Comparison of ENCODE assay signal across 8 mouse cellular contexts in the genomic region with DNA sequence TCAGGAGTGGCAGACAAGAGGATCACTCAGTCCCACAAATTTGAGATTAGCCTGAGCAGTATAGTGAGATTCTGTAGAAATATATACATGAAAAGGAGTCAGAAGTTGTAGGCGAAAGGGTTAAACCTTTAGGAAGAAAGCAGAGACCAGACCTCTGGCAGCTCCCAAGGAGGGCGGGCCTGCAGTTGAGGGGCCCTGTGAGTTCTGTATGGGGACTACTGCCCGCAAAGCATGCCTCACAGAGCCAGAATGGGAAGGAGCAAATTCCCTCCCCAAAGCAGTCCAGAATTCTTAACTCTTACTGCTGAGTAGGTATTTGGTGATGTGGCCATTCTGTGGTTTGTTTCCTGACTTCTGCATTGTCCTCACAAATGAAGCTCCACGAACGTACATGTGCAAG. TPM values are rescaled to one million over a fixed set of nuclear protein-coding genes. Genes with fewer than 3 reads are reported as not detected.
DNase-seq lines count a peak whose midpoint lies in the region; ATAC-seq and TF ChIP-seq lines count a peak whose summit lies in the region.

No protein-coding gene starts in this region.

- WGBS in hindbrain, embryonic 12.5 days, result 53% methylated on average over 5 of the region's 5 CpGs
- WGBS in hindbrain, embryonic 16.5 days, result 43% methylated on average over 5 of the region's 5 CpGs
- 31% methylated on average over 5 of the region's 5 CpGs for WGBS in embryonic facial prominence, embryonic 11.5 days
- WGBS in liver, embryonic 12.5 days (ENCODE audit: insufficient replicate concordance), result 15% methylated on average over 5 of the region's 5 CpGs

- peak; percentile 80 for DNase-seq in embryonic facial prominence, embryonic 11.5 days (ENCODE audit: low spot score)
- no peak for DNase-seq in gastrocnemius, postnatal 36 days
- no peak for DNase-seq in testis, postnatal 10 days (ENCODE audit: low spot score)

- no peak for ATAC-seq in hindbrain, embryonic 12.5 days (ENCODE audit: low FRiP score)
- no peak for ATAC-seq in hindbrain, embryonic 16.5 days
- ATAC-seq in embryonic facial prominence, embryonic 11.5 days (replicated peaks; ENCODE audit: insufficient number of reproducible peaks, low FRiP score, low TSS enrichment, low read depth), result peak; percentile 78
- ATAC-seq in liver, embryonic 12.5 days, result peak; percentile 82
- ATAC-seq in monocyte, adult 5-6 weeks (replicated peaks; ENCODE audit: insufficient number of reproducible peaks, low FRiP score, low TSS enrichment, poor library complexity, severe bottlenecking), result no peak

- no peak for TF ChIP-seq CTCF in bone marrow macrophage, adult 2 months (IDR thresholded peaks at IDR 0.05; ENCODE audit: low read depth, low read length)

- no peaks in the 10 kb centered on the region for H3K9me3 ChIP-seq in hindbrain, embryonic 12.5 days (replicated peaks)
- H3K9me3 ChIP-seq in hindbrain, embryonic 16.5 days (ENCODE audit: control insufficient read depth, low read length), result no peaks in the 10 kb centered on the region
- H3K9me3 ChIP-seq in embryonic facial prominence, embryonic 11.5 days (replicated peaks; ENCODE audit: control insufficient read depth, low read length), result no peaks in the 10 kb centered on the region
- H3K9me3 ChIP-seq in liver, embryonic 12.5 days (replicated peaks), result no peaks in the 10 kb centered on the region

- no peak overlapping the region for H3K4me3 ChIP-seq in hindbrain, embryonic 12.5 days
- no peak overlapping the region for H3K4me3 ChIP-seq in hindbrain, embryonic 16.5 days (ENCODE audit: low read length)
- no peak overlapping the region for H3K4me3 ChIP-seq in bone marrow macrophage, adult 2 months (ENCODE audit: insufficient read depth, low read length)
- H3K4me3 ChIP-seq in embryonic facial prominence, embryonic 11.5 days (ENCODE audit: low read depth, low read length), result no peak overlapping the region
- no peak overlapping the region for H3K4me3 ChIP-seq in liver, embryonic 12.5 days

- no peaks in the 10 kb centered on the region for H3K36me3 ChIP-seq in hindbrain, embryonic 12.5 days
- H3K36me3 ChIP-seq in hindbrain, embryonic 16.5 days (ENCODE audit: control insufficient read depth, insufficient read depth, low read length), result no peaks in the 10 kb centered on the region
- H3K36me3 ChIP-seq in embryonic facial prominence, embryonic 11.5 days (replicated peaks; ENCODE audit: control insufficient read depth, insufficient read depth, low read depth, low read length), result no peaks in the 10 kb centered on the region
- H3K36me3 ChIP-seq in liver, embryonic 12.5 days, result peaks cover 10% of the 10 kb centered on the region; the same call in 1 of the 2 replicates

- no peaks in the 10 kb centered on the region for H3K27me3 ChIP-seq in hindbrain, embryonic 12.5 days
- no peaks in the 10 kb centered on the region for H3K27me3 ChIP-seq in hindbrain, embryonic 16.5 days (replicated peaks; ENCODE audit: control insufficient read depth, insufficient read depth, low read length)
- H3K27me3 ChIP-seq in embryonic facial prominence, embryonic 11.5 days (ENCODE audit: control insufficient read depth, insufficient read depth, low read length), result no peaks in the 10 kb centered on the region
- no peaks in the 10 kb centered on the region for H3K27me3 ChIP-seq in liver, embryonic 12.5 days (replicated peaks)

- peak overlapping the region; percentile 13 for H3K4me2 ChIP-seq in hindbrain, embryonic 12.5 days (replicated peaks)
- H3K4me2 ChIP-seq in hindbrain, embryonic 16.5 days (ENCODE audit: low read length), result no peak overlapping the region
- H3K4me2 ChIP-seq in embryonic facial prominence, embryonic 11.5 days (ENCODE audit: low read depth, low read length), result no peak overlapping the region
- peak overlapping the region; percentile 60 for H3K4me2 ChIP-seq in liver, embryonic 12.5 days

- peak overlapping the region; percentile 60; the same call in 1 of the 2 replicates for H3K27ac ChIP-seq in hindbrain, embryonic 12.5 days
- H3K27ac ChIP-seq in hindbrain, embryonic 16.5 days (ENCODE audit: low read depth, low read length), result no peak overlapping the region
- peak overlapping the region; percentile 66 for H3K27ac ChIP-seq in bone marrow macrophage, adult 2 months (ENCODE audit: insufficient read depth, low read depth, low read length)
- H3K27ac ChIP-seq in embryonic facial prominence, embryonic 11.5 days (replicated peaks; ENCODE audit: low read depth, low read length), result peak overlapping the region; percentile 42
- H3K27ac ChIP-seq in liver, embryonic 12.5 days, result peak overlapping the region; percentile 72

- H3K4me1 ChIP-seq in hindbrain, embryonic 12.5 days, result peaks cover 8% of the 10 kb centered on the region; the same call in 1 of the 2 replicates
- no peaks in the 10 kb centered on the region for H3K4me1 ChIP-seq in hindbrain, embryonic 16.5 days (ENCODE audit: control insufficient read depth, insufficient read depth, low read depth, low read length)
- H3K4me1 ChIP-seq in bone marrow macrophage, adult 2 months (ENCODE audit: control insufficient read depth, insufficient read depth, low read length), result peaks cover 46% of the 10 kb centered on the region
- no peaks in the 10 kb centered on the region for H3K4me1 ChIP-seq in embryonic facial prominence, embryonic 11.5 days (ENCODE audit: control insufficient read depth, insufficient read depth, low read length)
- peaks cover 54% of the 10 kb centered on the region for H3K4me1 ChIP-seq in liver, embryonic 12.5 days

- intact Hi-C loops in gastrocnemius, postnatal 36 days (cut with DNase I), result no loop called here

- no peak for TF ChIP-seq POLR2A in bone marrow macrophage, adult 2 months (IDR thresholded peaks at IDR 0.05; ENCODE audit: borderline replicate concordance, low read depth, low read length)

- H3K9ac ChIP-seq in hindbrain, embryonic 12.5 days, result no peak overlapping the region
- no peak overlapping the region for H3K9ac ChIP-seq in hindbrain, embryonic 16.5 days (ENCODE audit: low read depth, low read length)
- H3K9ac ChIP-seq in embryonic facial prominence, embryonic 11.5 days (replicated peaks; ENCODE audit: low read length), result no peak overlapping the region
- peak overlapping the region; percentile 45 for H3K9ac ChIP-seq in liver, embryonic 12.5 days

RNA-seq across cellular contexts. Expression of a gene that starts 11.6 kb away (rescaled TPM):
- 27.5 and 30.4 TPM in 2 replicates for polyA plus RNA-seq in hindbrain, embryonic 12.5 days (2016; fragmentation: Nextera tagmentation; extraction: Ambion mirVana)
- polyA plus RNA-seq in hindbrain, embryonic 16.5 days (2015; fragmentation: Nextera tagmentation; extraction: Ambion mirVana), result 6.4 and 10.1 TPM in 2 replicates
- polyA plus RNA-seq in bone marrow macrophage, adult 2 months (2012; ENCODE audit: insufficient read depth, insufficient read length, missing spikeins), result 31.0 and 36.5 TPM in 2 replicates
- 19.4 and 19.6 TPM in 2 replicates for polyA plus RNA-seq in embryonic facial prominence, embryonic 11.5 days (2014; fragmentation: Nextera tagmentation; extraction: Ambion mirVana)
- 24.7 and 25.3 TPM in 2 replicates for polyA plus RNA-seq in liver, embryonic 12.5 days (2016; fragmentation: Nextera tagmentation; extraction: Ambion mirVana)
- total RNA-seq in monocyte, adult 5-6 weeks (2017), result 19.7 to 53.8 TPM (median 24.1 TPM) in 3 replicates
- 10 to 100 TPM; 41.0 to 42.8 TPM for total RNA-seq in gastrocnemius, postnatal 36 days (2021)

Comparison
In these comparisons a context has a peak if more than half of its experiments do, and no peak if none do; other contexts are left out.
1. H3K4me2 ChIP-seq: peak in hindbrain, embryonic 12.5 days (single experiment) and liver, embryonic 12.5 days (single experiment); none in hindbrain, embryonic 16.5 days (single experiment) and embryonic facial prominence, embryonic 11.5 days (single experiment).
2. ATAC-seq: peak in embryonic facial prominence, embryonic 11.5 days (single experiment) and liver, embryonic 12.5 days (single experiment); none in hindbrain, embryonic 12.5 days (single experiment), hindbrain, embryonic 16.5 days (single experiment) and monocyte, adult 5-6 weeks (single experiment).